Mouse (Mus musculus): ENCODE data around the gene Prpf38a. TPM values are rescaled to one million over a fixed set of nuclear protein-coding genes. Genes with fewer than 3 reads are reported as not detected.
A peak's percentile ranks its signal among the peaks of the same experiment; 100 is the strongest.

Prpf38a gene
- polyA plus RNA-seq, 1 experiment from 2014 or later: 88.0 TPM

GRCm38 (mm10) chr4:108608651-108609050, 29.5 kb upstream of the Prpf38a start:
- DNase-seq: no peak
- H3K9ac ChIP-seq (replicated peaks; ENCODE audit: low read length): no peak overlapping the region
- no peak overlapping the region for H3K4me3 ChIP-seq (replicated peaks; ENCODE audit: low read depth, low read length)
- no peaks in the 10 kb centered on the region for H3K27me3 ChIP-seq (ENCODE audit: control insufficient read depth, insufficient read depth, low read length)
- no peaks in the 10 kb centered on the region for H3K4me1 ChIP-seq (ENCODE audit: control insufficient read depth, insufficient read depth, low read length)
- peaks cover 16% of the 10 kb centered on the region; the same call in 1 of the 2 replicates for H3K36me3 ChIP-seq (ENCODE audit: control insufficient read depth, insufficient read depth, low read length)
- 94% methylated on average over 3 of the region's 3 CpGs for WGBS
- no peaks in the 10 kb centered on the region for H3K9me3 ChIP-seq (ENCODE audit: control insufficient read depth, low read length)
- ATAC-seq (ENCODE audit: low FRiP score, low TSS enrichment): no peak
- no peak overlapping the region for H3K4me2 ChIP-seq (ENCODE audit: low read length)
- no peak overlapping the region for H3K27ac ChIP-seq (replicated peaks; ENCODE audit: low read depth, low read length)

- Histone ChIP-seq H3K27me3 (ENCODE audit: control insufficient read depth, insufficient read depth, low read length) (no peaks in the 10 kb centered on the region), H3K9me3 (ENCODE audit: control insufficient read depth, low read length) (no peaks in the 10 kb centered on the region), H3K4me1 (ENCODE audit: control insufficient read depth, insufficient read depth, low read length) (no peaks in the 10 kb centered on the region), H3K9ac (replicated peaks; ENCODE audit: low read length) (no peak overlapping the region), H3K27ac (replicated peaks; ENCODE audit: low read depth, low read length) (no peak overlapping the region), H3K36me3 (ENCODE audit: control insufficient read depth, insufficient read depth, low read length) (peaks cover 27% of the 10 kb centered on the region; the same call in 1 of the 2 replicates), H3K4me2 (ENCODE audit: low read length) (no peak overlapping the region), H3K4me3 (replicated peaks; ENCODE audit: low read depth, low read length) (no peak overlapping the region)
- WGBS: 95% methylated on average over 7 of the region's 7 CpGs
- ATAC-seq (ENCODE audit: low FRiP score, low TSS enrichment) (no peak), DNase-seq (no peak)
These were observed 22.7 kb upstream of the Prpf38a start for GRCm38 (mm10) chr4:108601870-108602269.

GRCm38 (mm10) chr4:108598306-108598705, 19.2 kb upstream of the Prpf38a start:
- DNase-seq: no peak
- WGBS: 93% methylated on average over 4 of the region's 4 CpGs
- H3K4me3 ChIP-seq (replicated peaks; ENCODE audit: low read depth, low read length): no peak overlapping the region

DNA sequence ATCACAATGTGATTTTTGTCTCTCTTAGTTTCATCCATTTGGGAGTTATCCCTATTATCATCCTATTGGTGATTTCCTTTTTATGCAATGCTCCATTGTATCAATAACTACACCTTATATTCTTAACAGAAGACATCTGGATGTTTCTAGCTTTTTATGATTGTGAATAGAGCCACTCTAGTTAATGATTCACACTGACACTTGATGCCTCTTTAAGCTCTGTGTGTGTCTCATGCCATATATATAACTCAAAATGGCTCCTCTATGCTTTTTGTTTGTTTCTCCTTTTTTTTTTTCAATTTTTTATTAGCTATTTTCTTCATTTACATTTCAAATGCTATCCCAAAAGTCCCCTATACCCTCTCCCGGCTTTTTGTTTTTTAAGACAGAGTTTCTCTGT, 16.6 kb upstream of the Prpf38a start:
- Histone ChIP-seq H3K9me3 (ENCODE audit: control insufficient read depth, low read length) (no peaks in the 10 kb centered on the region), H3K27ac (replicated peaks; ENCODE audit: low read depth, low read length) (no peak overlapping the region), H3K4me2 (ENCODE audit: low read length) (no peak overlapping the region), H3K9ac (replicated peaks; ENCODE audit: low read length) (no peak overlapping the region), H3K27me3 (ENCODE audit: control insufficient read depth, insufficient read depth, low read length) (no peaks in the 10 kb centered on the region), H3K36me3 (ENCODE audit: control insufficient read depth, insufficient read depth, low read length) (peaks cover 7% of the 10 kb centered on the region; the same call in 1 of the 2 replicates), H3K4me1 (ENCODE audit: control insufficient read depth, insufficient read depth, low read length) (no peaks in the 10 kb centered on the region), H3K4me3 (replicated peaks; ENCODE audit: low read depth, low read length) (no peak overlapping the region)
- DNase-seq: no peak
- no peak for ATAC-seq (ENCODE audit: low FRiP score, low TSS enrichment)
- 92% methylated on average over 1 of the region's 1 CpGs for WGBS

More at GRCm38 (mm10) chr4:108598306-108598705, 19.2 kb upstream of the Prpf38a start:
- H3K9ac ChIP-seq (replicated peaks; ENCODE audit: low read length): no peak overlapping the region
- H3K4me1 ChIP-seq (ENCODE audit: control insufficient read depth, insufficient read depth, low read length): no peaks in the 10 kb centered on the region
- no peaks in the 10 kb centered on the region for H3K9me3 ChIP-seq (ENCODE audit: control insufficient read depth, low read length)
- peaks cover 7% of the 10 kb centered on the region; the same call in 1 of the 2 replicates for H3K36me3 ChIP-seq (ENCODE audit: control insufficient read depth, insufficient read depth, low read length)
- no peak for ATAC-seq (ENCODE audit: low FRiP score, low TSS enrichment)
- no peak overlapping the region for H3K4me2 ChIP-seq (ENCODE audit: low read length)
- H3K27me3 ChIP-seq (ENCODE audit: control insufficient read depth, insufficient read depth, low read length): no peaks in the 10 kb centered on the region
- H3K27ac ChIP-seq (replicated peaks; ENCODE audit: low read depth, low read length): no peak overlapping the region

DNA sequence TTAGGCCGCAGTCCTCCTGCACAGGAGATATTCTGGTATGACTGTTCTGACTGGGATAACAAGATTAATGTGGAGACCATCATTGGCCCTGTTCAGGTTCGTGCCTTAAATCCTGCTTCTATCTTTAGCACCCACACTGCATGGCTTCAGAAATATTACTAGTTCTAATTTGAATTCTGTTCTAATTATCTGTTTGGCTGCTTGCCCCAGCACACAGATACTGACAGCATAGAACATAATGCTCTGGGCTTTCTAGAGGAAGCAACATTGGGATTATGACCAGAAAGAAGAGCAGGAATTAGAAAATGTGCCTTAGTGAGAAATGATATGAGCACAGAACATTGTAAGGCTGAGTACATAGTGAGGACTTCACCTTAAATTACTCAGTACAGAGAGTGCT, 14.2 kb upstream of the Prpf38a start:
- Histone ChIP-seq H3K9ac (replicated peaks; ENCODE audit: low read length) (no peak overlapping the region), H3K4me2 (ENCODE audit: low read length) (no peak overlapping the region), H3K4me3 (replicated peaks; ENCODE audit: low read depth, low read length) (no peak overlapping the region), H3K27ac (replicated peaks; ENCODE audit: low read depth, low read length) (no peak overlapping the region), H3K36me3 (ENCODE audit: control insufficient read depth, insufficient read depth, low read length) (no peaks in the 10 kb centered on the region), H3K27me3 (ENCODE audit: control insufficient read depth, insufficient read depth, low read length) (no peaks in the 10 kb centered on the region), H3K4me1 (ENCODE audit: control insufficient read depth, insufficient read depth, low read length) (no peaks in the 10 kb centered on the region), H3K9me3 (ENCODE audit: control insufficient read depth, low read length) (no peaks in the 10 kb centered on the region)
- WGBS: 93% methylated on average over 2 of the region's 2 CpGs
- no peak for DNase-seq
- ATAC-seq (ENCODE audit: low FRiP score, low TSS enrichment): no peak

DNA sequence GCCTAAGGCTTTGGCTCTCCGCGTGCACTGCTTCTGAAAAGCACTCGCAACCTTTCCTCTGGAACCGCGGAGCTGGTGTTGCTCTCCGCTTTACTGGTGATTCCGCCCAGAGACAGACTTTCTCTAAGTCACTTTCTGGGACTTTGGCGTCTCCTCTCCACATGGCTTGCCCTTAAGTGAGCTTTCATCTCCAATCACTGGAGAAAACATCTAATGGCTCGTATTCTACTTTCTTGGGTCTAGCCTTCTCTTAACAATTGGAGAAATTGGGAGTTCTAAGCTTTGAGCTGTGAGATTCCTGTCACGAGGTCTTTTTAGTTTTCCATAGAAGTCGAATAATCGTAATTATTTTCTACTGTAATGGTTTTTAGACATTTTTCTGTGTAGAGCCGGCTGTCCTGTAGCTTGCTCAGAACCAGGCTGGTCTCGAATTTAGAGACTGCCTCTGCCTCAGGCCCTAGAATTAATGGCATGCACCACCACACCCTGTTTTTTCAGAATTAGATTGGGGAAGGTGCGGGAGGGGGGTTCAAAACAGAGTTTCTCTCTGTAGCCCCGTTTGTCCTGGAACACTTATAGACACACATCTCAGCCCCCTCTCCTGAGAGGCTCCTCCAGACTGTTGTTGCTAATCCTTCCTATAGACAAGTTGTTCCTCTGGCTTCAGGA, 741 bp upstream of the Prpf38a start:
- H3K9ac ChIP-seq (replicated peaks; ENCODE audit: low read length): peak overlapping the region; percentile 36; the same call in 1 of the 2 replicates
- H3K9me3 ChIP-seq (ENCODE audit: control insufficient read depth, low read length): no peaks in the 10 kb centered on the region
- no peaks in the 10 kb centered on the region for H3K27me3 ChIP-seq (ENCODE audit: control insufficient read depth, insufficient read depth, low read length)
- ATAC-seq (ENCODE audit: low FRiP score, low TSS enrichment): no peak
- WGBS: under 1% methylated on average over 16 of the region's 16 CpGs
- no peak for DNase-seq
- peaks cover 11% of the 10 kb centered on the region for H3K4me1 ChIP-seq (ENCODE audit: control insufficient read depth, insufficient read depth, low read length)
- peak overlapping the region; percentile 93 for H3K4me2 ChIP-seq (ENCODE audit: low read length)
- no peak overlapping the region for H3K27ac ChIP-seq (replicated peaks; ENCODE audit: low read depth, low read length)
- H3K4me3 ChIP-seq (replicated peaks; ENCODE audit: low read depth, low read length): peak overlapping the region; percentile 66
- peaks cover 16% of the 10 kb centered on the region for H3K36me3 ChIP-seq (ENCODE audit: control insufficient read depth, insufficient read depth, low read length)

- H3K9me3 ChIP-seq (ENCODE audit: control insufficient read depth, low read length): no peaks in the 10 kb centered on the region
- DNase-seq (no peak), ATAC-seq (ENCODE audit: low FRiP score, low TSS enrichment) (no peak)
- H3K4me2 ChIP-seq (ENCODE audit: low read length): no peak overlapping the region
- H3K4me3 ChIP-seq (replicated peaks; ENCODE audit: low read depth, low read length): no peak overlapping the region
- peaks cover 67% of the 10 kb centered on the region for H3K36me3 ChIP-seq (ENCODE audit: control insufficient read depth, insufficient read depth, low read length)
- H3K9ac ChIP-seq (replicated peaks; ENCODE audit: low read length): no peak overlapping the region
- peaks cover 5% of the 10 kb centered on the region for H3K4me1 ChIP-seq (ENCODE audit: control insufficient read depth, insufficient read depth, low read length)
- WGBS: 96% methylated on average over 3 of the region's 3 CpGs
- H3K27ac ChIP-seq (replicated peaks; ENCODE audit: low read depth, low read length): no peak overlapping the region
- no peaks in the 10 kb centered on the region for H3K27me3 ChIP-seq (ENCODE audit: control insufficient read depth, insufficient read depth, low read length)
These were observed 6.5 kb downstream of the Prpf38a start for GRCm38 (mm10) chr4:108572644-108573043.

DNA sequence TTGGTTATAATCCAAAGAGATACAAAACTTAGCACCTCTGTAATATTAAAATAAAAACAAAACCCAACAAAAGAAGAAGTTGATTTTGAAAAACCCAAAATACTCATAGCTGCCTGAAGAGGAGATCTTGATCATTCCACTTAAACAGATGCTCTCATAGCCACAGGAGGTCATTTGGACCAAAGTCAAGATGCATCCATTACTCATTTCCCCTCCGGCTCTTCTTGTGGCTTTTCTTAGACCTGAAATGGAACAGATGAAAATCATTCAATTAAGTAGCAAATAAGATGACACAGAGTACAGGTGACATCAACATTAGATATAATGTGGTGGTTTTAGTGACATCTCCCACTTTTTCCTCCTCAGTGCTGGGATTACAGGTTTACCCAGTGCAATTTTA, 14.1 kb downstream of the Prpf38a start:
- 88% methylated on average over 1 of the region's 1 CpGs for WGBS
- Histone ChIP-seq H3K27me3 (ENCODE audit: control insufficient read depth, insufficient read depth, low read length) (no peaks in the 10 kb centered on the region), H3K36me3 (ENCODE audit: control insufficient read depth, insufficient read depth, low read length) (peaks cover 92% of the 10 kb centered on the region), H3K9me3 (ENCODE audit: control insufficient read depth, low read length) (no peaks in the 10 kb centered on the region), H3K9ac (replicated peaks; ENCODE audit: low read length) (no peak overlapping the region), H3K27ac (replicated peaks; ENCODE audit: low read depth, low read length) (no peak overlapping the region), H3K4me3 (replicated peaks; ENCODE audit: low read depth, low read length) (no peak overlapping the region), H3K4me1 (ENCODE audit: control insufficient read depth, insufficient read depth, low read length) (no peaks in the 10 kb centered on the region), H3K4me2 (ENCODE audit: low read length) (no peak overlapping the region)
- ATAC-seq (ENCODE audit: low FRiP score, low TSS enrichment): no peak
- no peak for DNase-seq

DNA sequence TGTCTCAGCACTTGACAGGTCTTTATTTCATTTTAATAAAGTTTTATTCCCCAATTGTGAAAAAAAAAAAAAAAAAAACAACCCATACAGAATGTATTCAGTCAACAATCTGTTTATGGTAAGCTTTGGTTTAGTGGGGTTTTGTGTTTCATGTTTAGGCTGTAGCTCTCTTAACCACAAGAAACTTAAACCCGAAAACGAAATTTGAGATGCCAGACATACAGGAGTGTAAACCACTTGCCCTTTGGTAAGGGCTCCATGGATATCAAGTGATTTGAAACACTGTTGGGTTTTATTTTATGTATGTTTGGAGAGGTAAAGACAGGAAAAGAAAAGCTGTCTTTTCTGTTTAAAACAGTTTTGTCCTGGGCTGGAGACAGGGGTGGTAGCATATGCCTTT, 39.4 kb downstream of the Prpf38a start:
- ATAC-seq (ENCODE audit: low FRiP score, low TSS enrichment): no peak
- H3K4me2 ChIP-seq (ENCODE audit: low read length): no peak overlapping the region
- H3K9me3 ChIP-seq (ENCODE audit: control insufficient read depth, low read length): no peaks in the 10 kb centered on the region
- H3K27ac ChIP-seq (replicated peaks; ENCODE audit: low read depth, low read length): no peak overlapping the region
- H3K4me1 ChIP-seq (ENCODE audit: control insufficient read depth, insufficient read depth, low read length): no peaks in the 10 kb centered on the region
- H3K27me3 ChIP-seq (ENCODE audit: control insufficient read depth, insufficient read depth, low read length): no peaks in the 10 kb centered on the region
- H3K9ac ChIP-seq (replicated peaks; ENCODE audit: low read length): no peak overlapping the region
- WGBS: 96% methylated on average over 2 of the region's 2 CpGs
- H3K36me3 ChIP-seq (ENCODE audit: control insufficient read depth, insufficient read depth, low read length): peaks cover 26% of the 10 kb centered on the region
- DNase-seq: no peak
- no peak overlapping the region for H3K4me3 ChIP-seq (replicated peaks; ENCODE audit: low read depth, low read length)
